Mouse (Mus musculus) neural tube, postnatal 0 days (tissue): ENCODE measurements around the gene Ankrd65. TPM values are rescaled to one million over a fixed set of nuclear protein-coding genes. Genes with fewer than 3 reads are reported as not detected.

Experiments
- microRNA-seq: library from miRNA; unstranded; fragments of <30 nt; microRNA quantifications from one replicate; pipeline ENCODE4, GENCODE M21; 2016
- polyA plus RNA-seq: library from polyadenylated mRNA; unstranded; fragments of >200 nt; fragmentation: Nextera tagmentation; extraction: Ambion mirVana; gene quantifications from 2 replicates; pipeline ENCODE4 v1.2.1, GENCODE M21; 2015

The Ankrd65 gene
- polyA plus RNA-seq = not detected in 2 replicates

GRCm38 (mm10) chr4:155790021-155790489, at the start of gene Ankrd65:
Ankrd65 (plus strand) TSS chr4:155790439.

DNA sequence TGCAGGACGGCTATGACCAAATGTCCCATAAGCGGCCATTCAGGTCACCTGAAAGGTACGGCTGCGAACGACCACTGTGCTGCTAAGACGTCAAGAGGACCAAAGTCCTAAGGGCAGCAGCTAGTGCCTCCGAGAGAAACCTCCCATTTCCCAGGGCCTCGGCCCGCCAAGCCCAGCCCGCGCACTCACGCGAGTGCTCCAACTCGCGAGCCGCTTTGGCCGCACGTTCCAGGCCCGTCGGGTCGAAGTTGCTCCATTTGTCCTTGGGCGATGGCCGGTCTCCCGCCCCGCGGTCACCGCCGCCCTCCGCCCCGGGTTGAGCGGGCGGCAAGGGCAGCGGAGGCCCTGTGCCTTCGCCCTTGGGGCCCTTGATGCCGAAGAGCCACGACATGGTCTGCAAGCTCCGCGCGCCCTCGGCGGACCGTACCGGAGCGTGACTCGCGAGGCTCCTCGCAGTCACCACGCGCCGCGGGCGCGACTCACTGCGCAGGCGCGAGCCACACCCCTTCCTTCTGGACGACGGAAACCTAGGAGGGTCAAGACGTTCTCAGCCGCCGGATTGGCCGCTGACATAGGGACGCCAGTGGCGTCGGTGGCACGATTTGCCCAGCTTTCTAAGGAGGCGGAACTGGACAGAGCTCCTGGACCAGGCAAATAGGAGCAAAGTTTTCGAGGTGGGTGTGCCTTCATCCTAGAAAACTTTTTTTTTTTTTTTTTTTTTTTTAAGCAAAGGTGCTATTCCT, 29.5 kb upstream of the Ankrd65 start, which contains the start of gene Atad3a:
Gene Atad3a (minus strand): TSS at position 481 of the 743 bp plus-strand sequence.

DNA sequence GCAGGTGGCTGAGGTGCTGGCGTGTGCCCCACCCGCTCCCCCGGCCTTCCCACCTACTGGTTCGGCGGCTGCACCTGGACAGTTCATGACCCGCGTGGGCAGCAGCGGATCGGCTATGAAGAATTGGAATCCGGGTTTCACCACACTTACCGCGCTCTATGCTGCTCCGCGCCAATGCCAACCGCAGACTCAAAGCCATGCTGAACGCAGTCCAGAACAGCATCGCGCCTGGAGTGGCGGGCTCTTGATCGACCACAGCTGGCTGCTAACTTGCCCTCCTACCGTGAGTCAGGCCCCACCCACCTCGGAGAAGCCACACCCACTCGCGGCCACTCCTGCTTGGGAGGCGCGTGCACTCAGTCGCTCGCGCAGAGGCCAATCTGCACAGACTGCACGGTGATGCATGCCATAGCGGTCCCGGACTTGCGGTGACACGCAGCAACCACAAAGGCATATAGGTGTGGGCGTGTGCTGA, 15.9 kb upstream of the Ankrd65 start, which contains the start of gene Vwa1:
Gene Vwa1 (minus strand): TSS at position 419 of the 475 bp plus-strand sequence.

GRCm38 (mm10) chr4:155785819-155786218, 4.4 kb upstream of the Ankrd65 start, which contains the start of gene Tmem88b:
Tmem88b (minus strand) TSS chr4:155785874.

DNA sequence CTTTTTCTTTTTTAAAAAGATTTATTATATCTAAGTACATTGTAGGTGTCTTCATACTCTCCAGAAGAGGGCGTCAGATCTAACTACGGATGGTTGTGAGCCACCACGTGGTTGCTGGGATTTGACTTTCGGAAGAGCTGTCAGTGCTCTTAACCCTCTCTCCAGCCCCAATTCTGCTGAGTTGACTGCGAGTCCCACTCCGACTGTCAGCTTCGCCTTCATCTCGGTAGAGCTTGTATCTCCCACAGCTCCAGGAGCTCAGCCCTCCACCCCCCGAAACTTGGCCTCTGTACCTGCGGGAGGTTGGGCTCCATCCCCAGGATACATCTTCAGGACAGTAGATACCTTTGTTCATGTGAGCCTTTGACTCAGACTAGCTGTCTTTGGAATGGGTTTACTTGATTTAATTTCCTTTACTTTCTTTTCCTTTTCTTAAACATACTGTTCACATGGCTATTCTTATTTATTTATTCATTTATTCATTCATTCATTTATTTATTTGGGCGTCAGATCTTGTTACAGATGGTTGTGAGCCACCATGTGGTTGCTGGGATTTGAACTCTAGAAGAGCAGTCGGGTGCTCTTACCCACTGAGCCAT, 12.6 kb downstream of the Ankrd65 start, which contains the start of gene Mrpl20:
Gene Mrpl20 (plus strand): TSS at position 138 of the 599 bp plus-strand sequence.

DNA sequence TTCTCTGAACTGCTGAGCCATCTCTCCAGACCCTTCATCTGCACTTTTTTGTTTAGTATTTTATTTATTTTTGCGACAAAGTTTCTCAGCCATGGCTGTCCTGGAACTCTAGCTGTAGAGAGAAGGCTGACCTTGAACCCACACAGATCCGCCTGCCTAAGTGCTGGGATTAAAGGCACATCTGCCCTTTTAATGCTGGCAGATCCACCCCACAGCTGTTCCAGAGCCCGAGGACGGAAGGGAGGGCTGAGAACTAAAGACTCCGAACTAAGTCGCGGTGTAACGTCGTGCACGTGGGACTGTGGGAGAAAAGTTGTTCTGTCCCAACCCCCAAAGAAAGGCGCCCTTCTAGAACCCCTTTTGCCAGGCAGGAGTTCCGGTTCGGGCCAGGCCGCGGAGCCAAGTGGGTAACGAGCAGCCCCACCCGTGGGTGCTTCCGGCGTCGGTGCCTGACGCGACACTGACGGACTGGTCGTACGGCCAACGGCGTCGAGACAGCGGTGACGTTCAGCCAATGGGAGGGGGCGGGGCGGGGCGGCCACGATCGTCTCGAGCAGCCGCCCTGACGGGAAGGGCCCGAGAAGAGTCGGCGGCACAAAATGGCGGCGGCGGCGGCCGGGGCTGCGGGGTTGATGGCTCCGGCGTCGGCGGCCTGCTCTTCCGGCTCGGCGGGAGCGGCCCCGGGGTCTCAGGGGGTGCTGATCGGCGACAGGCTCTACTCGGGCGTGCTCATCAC, 21.9 kb downstream of the Ankrd65 start, which contains the start of gene Ccnl2:
Gene Ccnl2 (plus strand): TSS at position 561 of the 736 bp plus-strand sequence.

DNA sequence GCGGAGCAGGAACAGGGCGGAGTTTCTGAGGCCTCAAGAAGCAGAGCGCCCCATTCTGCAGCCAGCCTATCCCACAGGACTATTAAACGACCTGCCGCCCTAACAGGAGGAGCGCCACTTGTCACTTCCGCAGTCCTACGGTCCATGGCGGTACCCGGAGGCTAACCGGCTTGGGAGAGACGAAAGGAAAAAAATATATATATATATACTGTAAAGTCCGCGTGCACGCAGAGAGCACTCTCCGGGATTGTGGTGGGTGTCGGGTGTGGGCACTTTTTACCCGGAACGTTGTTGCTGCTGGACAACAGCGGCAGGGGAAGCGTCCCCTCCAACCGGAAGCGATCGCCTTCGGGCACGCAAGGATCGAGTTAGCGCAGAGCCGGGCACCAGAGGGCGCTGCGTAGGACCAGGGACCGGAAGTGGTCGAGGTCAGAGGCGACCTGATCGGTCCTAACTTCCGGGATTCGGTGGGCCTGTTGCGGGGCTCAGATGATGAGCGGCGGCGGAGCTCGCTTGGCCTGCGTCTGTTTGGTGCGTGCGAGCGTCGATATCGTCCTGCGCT, 41.0 kb downstream of the Ankrd65 start, which contains the start of gene Aurkaip1:
Gene Aurkaip1 (plus strand): TSS at position 68 of the 562 bp plus-strand sequence.

GRCm38 (mm10) chr4:155839483-155839910, 49.3 kb downstream of the Ankrd65 start, which contains the start of gene Mxra8:
Mxra8 (plus strand) TSS chr4:155839680.

GRCm38 (mm10) chr4:155846871-155847578, 56.8 kb downstream of the Ankrd65 start, which contains the start of gene Dvl1:
Dvl1 (plus strand) TSS chr4:155847402.

Small RNA genes within 50 kb of the gene (microRNA-seq; reads per million reads assigned to microRNA genes)
- gene Gm27743 = not detected

Other genes starting within 250 kb of the Ankrd65 start
- gene Nadk, start 228.1 kb upstream of the Ankrd65 start, polyA plus RNA-seq = 56.6 and 58.5 TPM in 2 replicates
- gene Slc35e2, start 189.0 kb upstream of the Ankrd65 start, polyA plus RNA-seq = 11.4 and 12.9 TPM in 2 replicates
- 58.3 and 62.0 TPM in 2 replicates for gene Cdk11b, start 165.6 kb upstream of the Ankrd65 start, polyA plus RNA-seq
- gene Gm10563, start 145.0 kb upstream of the Ankrd65 start, polyA plus RNA-seq = not detected in 2 replicates
- 14.1 and 17.6 TPM in 2 replicates for gene Mmp23, start 137.1 kb upstream of the Ankrd65 start, polyA plus RNA-seq
- gene Mib2, start 121.2 kb upstream of the Ankrd65 start, polyA plus RNA-seq = 47.2 and 56.0 TPM in 2 replicates
- gene Fndc10, start 96.1 kb upstream of the Ankrd65 start, polyA plus RNA-seq = 35.0 and 37.4 TPM in 2 replicates
- 168 and 177 TPM in 2 replicates for gene Ssu72, start 85.6 kb upstream of the Ankrd65 start, polyA plus RNA-seq
- gene Tmem240, start 55.6 kb upstream of the Ankrd65 start, polyA plus RNA-seq = 44.7 and 52.1 TPM in 2 replicates
- 68.6 and 78.0 TPM in 2 replicates for gene Atad3a, start 29.3 kb upstream of the Ankrd65 start, polyA plus RNA-seq
- 32.3 and 34.3 TPM in 2 replicates for gene Vwa1, start 15.7 kb upstream of the Ankrd65 start, polyA plus RNA-seq
- gene Tmem88b, start 4.6 kb upstream of the Ankrd65 start, polyA plus RNA-seq = 1.4 and 2.4 TPM in 2 replicates
- gene Mrpl20, start 12.4 kb downstream of the Ankrd65 start, polyA plus RNA-seq = 309 and 322 TPM in 2 replicates
- 81.5 and 90.5 TPM in 2 replicates for gene Ccnl2, start 22.1 kb downstream of the Ankrd65 start, polyA plus RNA-seq
- 162 and 166 TPM in 2 replicates for gene Aurkaip1, start 40.8 kb downstream of the Ankrd65 start, polyA plus RNA-seq
- gene Mxra8, start 49.2 kb downstream of the Ankrd65 start, polyA plus RNA-seq = 42.9 and 43.1 TPM in 2 replicates
- gene Dvl1, start 57.0 kb downstream of the Ankrd65 start, polyA plus RNA-seq = 30.4 and 32.0 TPM in 2 replicates
- gene Tas1r3, start 72.9 kb downstream of the Ankrd65 start, polyA plus RNA-seq = 0.21 and 0.23 TPM in 2 replicates
- gene Cptp, start 79.0 kb downstream of the Ankrd65 start, polyA plus RNA-seq = 26.1 and 30.4 TPM in 2 replicates
- gene Ints11, start 79.1 kb downstream of the Ankrd65 start, polyA plus RNA-seq = 45.7 and 52.0 TPM in 2 replicates
- 59.1 and 69.2 TPM in 2 replicates for gene Pusl1, start 101.3 kb downstream of the Ankrd65 start, polyA plus RNA-seq
- gene Acap3, start 101.4 kb downstream of the Ankrd65 start, polyA plus RNA-seq = 41.3 and 47.0 TPM in 2 replicates
- gene Ube2j2, start 153.4 kb downstream of the Ankrd65 start, polyA plus RNA-seq = 98.7 and 119 TPM in 2 replicates
- gene C1qtnf12, start 171.9 kb downstream of the Ankrd65 start, polyA plus RNA-seq = 25.2 and 29.4 TPM in 2 replicates
- gene B3galt6, start 202.2 kb downstream of the Ankrd65 start, polyA plus RNA-seq = 30.0 and 31.9 TPM in 2 replicates
- gene Sdf4, start 202.4 kb downstream of the Ankrd65 start, polyA plus RNA-seq = 119 and 121 TPM in 2 replicates
- gene Tnfrsf4, start 223.4 kb downstream of the Ankrd65 start, polyA plus RNA-seq = 0.34 TPM in 1 of 2 replicates, not detected in the other
- gene Tnfrsf18, start 235.7 kb downstream of the Ankrd65 start, polyA plus RNA-seq = 1.3 TPM in 2 replicates